Mouse (Mus musculus) lung, postnatal 0 days (tissue): ENCODE data around the gene Gm3045. TPM values are rescaled to one million over a fixed set of nuclear protein-coding genes. Genes with fewer than 3 reads are reported as not detected.

Experiments
- ATAC-seq: fragments of 200-750 bp; cut with Nextera tagmentation; 2 replicates; pipeline ENCODE4 v1.8.0; 2017; ENCODE audit warnings: moderate library complexity
- DNase-seq: peaks from one replicate; pipeline ENCODE4 v3.0.0-alpha.2; 2016; ENCODE audit warnings: low spot score
- H3K27ac ChIP-seq: fragments of 300-500 bp; sonication (generic); 2 replicates; pipeline ENCODE4 v1.5.1; 2014; ENCODE audit warnings: antibody characterized with exemption, mild to moderate bottlenecking, low read length, mixed read lengths
- H3K27me3 ChIP-seq: fragments of 300-500 bp; sonication (generic); replicated peaks from 2 replicates; pipeline ENCODE4 v1.6.1; 2014; ENCODE audit warnings: low read length, mixed read lengths; ENCODE audit not compliant: insufficient read depth
- H3K36me3 ChIP-seq: fragments of 300-500 bp; sonication (generic); 2 replicates; pipeline ENCODE4 v1.6.1; 2014; ENCODE audit warnings: low read length, mixed read lengths; ENCODE audit not compliant: insufficient read depth
- H3K4me1 ChIP-seq: fragments of 300-500 bp; sonication (generic); 2 replicates; pipeline ENCODE4 v1.6.1; 2014; ENCODE audit warnings: antibody characterized with exemption, low read depth, low read length, mixed read lengths; ENCODE audit not compliant: insufficient read depth
- H3K4me2 ChIP-seq: fragments of 300-500 bp; sonication (generic); replicated peaks from 2 replicates; pipeline ENCODE4 v1.6.1; 2014; ENCODE audit warnings: low read depth, mild to moderate bottlenecking, low read length, moderate library complexity, mixed read lengths
- H3K4me3 ChIP-seq: fragments of 300-500 bp; sonication (generic); 2 replicates; pipeline ENCODE4 v1.5.1; 2014; ENCODE audit warnings: low read depth, low read length
- H3K9ac ChIP-seq: fragments of 300-500 bp; sonication (generic); replicated peaks from 2 replicates; pipeline ENCODE4 v1.6.1; 2014; ENCODE audit warnings: low read depth, mild to moderate bottlenecking
- H3K9me3 ChIP-seq: fragments of 300-500 bp; sonication (generic); 2 replicates; pipeline ENCODE4 v1.6.1; 2016; ENCODE audit warnings: low read length, mixed read lengths
- CTCF ChIP-seq: IDR thresholded peaks from 2 replicates; pipeline ENCODE4 v1.5.1; 2016; ENCODE audit warnings: antibody characterized with exemption, mild to moderate bottlenecking
- EP300 ChIP-seq: IDR thresholded peaks from 2 replicates; pipeline ENCODE4 v1.6.1; 2016; ENCODE audit warnings: antibody characterized with exemption, mild to moderate bottlenecking, control low read depth
- WGBS: fragments of 180-500 bp; shearing (Covaris S2); extraction: QIAGEN DNeasy Blood & Tissue Kit; methylation state at CpG from one replicate; pipeline ENCODE4 v1.1.7; 2014; 5-methylcytosine and 5-hydroxymethylcytosine counted together
- polyA plus RNA-seq: library from polyadenylated mRNA; unstranded; fragments of >200 nt; fragmentation: Nextera tagmentation; extraction: Ambion mirVana; gene quantifications from 2 replicates; pipeline ENCODE4 v1.2.1, GENCODE M21; 2015

The Gm3045 gene
- polyA plus RNA-seq, 1 experiment from 2014 or later: not detected

GRCm38 (mm10) chr13:56397572-56397971 lies 28.8 kb upstream of the Gm3045 start:
- DNase-seq (peak; percentile 64), ATAC-seq (peak; percentile 89)
- H3K9ac ChIP-seq: no peak overlapping the region
- no peak overlapping the region for H3K4me2 ChIP-seq
- 24% methylated on average over 5 of the region's 5 CpGs for WGBS
- TF ChIP-seq EP300 (no peak), CTCF (no peak)
- H3K27ac ChIP-seq: no peak overlapping the region
- no peaks in the 10 kb centered on the region for H3K36me3 ChIP-seq
- H3K9me3 ChIP-seq: no peaks in the 10 kb centered on the region
- H3K4me1 ChIP-seq: no peaks in the 10 kb centered on the region
- no peaks in the 10 kb centered on the region for H3K27me3 ChIP-seq
- no peak overlapping the region for H3K4me3 ChIP-seq

- Histone ChIP-seq H3K4me3 (no peak overlapping the region), H3K9ac (no peak overlapping the region), H3K4me1 (no peaks in the 10 kb centered on the region), H3K9me3 (no peaks in the 10 kb centered on the region), H3K27me3 (no peaks in the 10 kb centered on the region), H3K27ac (no peak overlapping the region), H3K4me2 (no peak overlapping the region), H3K36me3 (no peaks in the 10 kb centered on the region)
- TF ChIP-seq EP300: no peak
- no peak for TF ChIP-seq CTCF
- ATAC-seq (no peak), DNase-seq (no peak)
- 68% methylated on average over 4 of the region's 4 CpGs for WGBS
These were observed 25.2 kb upstream of the Gm3045 start for GRCm38 (mm10) chr13:56401186-56401585.

- no peak overlapping the region for H3K4me3 ChIP-seq
- H3K9ac ChIP-seq: no peak overlapping the region
- H3K27me3 ChIP-seq: no peaks in the 10 kb centered on the region
- no peak for ATAC-seq
- DNase-seq: no peak
- WGBS: 70% methylated on average over 8 of the region's 8 CpGs
- H3K4me2 ChIP-seq: no peak overlapping the region
- H3K9me3 ChIP-seq: no peaks in the 10 kb centered on the region
- TF ChIP-seq EP300: no peak
- no peak for TF ChIP-seq CTCF
- H3K27ac ChIP-seq: no peak overlapping the region
- no peaks in the 10 kb centered on the region for H3K36me3 ChIP-seq
- H3K4me1 ChIP-seq: no peaks in the 10 kb centered on the region
These were observed 22.9 kb upstream of the Gm3045 start for GRCm38 (mm10) chr13:56403381-56404086.

- WGBS: 51% methylated on average over 6 of the region's 6 CpGs
- no peak for ATAC-seq
These were observed 21.8 kb upstream of the Gm3045 start for GRCm38 (mm10) chr13:56404511-56405140.

GRCm38 (mm10) chr13:56412286-56412873 lies 14.0 kb upstream of the Gm3045 start:
- Histone ChIP-seq H3K36me3 (no peaks in the 10 kb centered on the region), H3K4me2 (no peak overlapping the region), H3K4me3 (no peak overlapping the region), H3K27me3 (no peaks in the 10 kb centered on the region), H3K9ac (no peak overlapping the region), H3K9me3 (no peaks in the 10 kb centered on the region), H3K27ac (no peak overlapping the region), H3K4me1 (no peaks in the 10 kb centered on the region)
- WGBS: 67% methylated on average over 9 of the region's 9 CpGs
- ATAC-seq: no peak
- no peak for TF ChIP-seq EP300
- TF ChIP-seq CTCF: no peak
- DNase-seq: no peak

More at GRCm38 (mm10) chr13:56404511-56405140, 21.8 kb upstream of the Gm3045 start:
- H3K4me3 ChIP-seq: no peak overlapping the region
- H3K4me1 ChIP-seq: no peaks in the 10 kb centered on the region
- no peaks in the 10 kb centered on the region for H3K9me3 ChIP-seq
- TF ChIP-seq CTCF (no peak), EP300 (no peak)
- DNase-seq: no peak
- no peak overlapping the region for H3K27ac ChIP-seq
- no peaks in the 10 kb centered on the region for H3K36me3 ChIP-seq
- no peak overlapping the region for H3K9ac ChIP-seq
- H3K27me3 ChIP-seq: no peaks in the 10 kb centered on the region
- H3K4me2 ChIP-seq: no peak overlapping the region

GRCm38 (mm10) chr13:56418685-56419483 lies 7.5 kb upstream of the Gm3045 start:
- Histone ChIP-seq H3K9me3 (no peaks in the 10 kb centered on the region), H3K9ac (no peak overlapping the region), H3K4me2 (no peak overlapping the region), H3K4me1 (no peaks in the 10 kb centered on the region), H3K4me3 (no peak overlapping the region), H3K36me3 (no peaks in the 10 kb centered on the region), H3K27me3 (no peaks in the 10 kb centered on the region), H3K27ac (no peak overlapping the region)
- ATAC-seq (peak; percentile 74), DNase-seq (peak; percentile 52)
- no peak for TF ChIP-seq CTCF
- TF ChIP-seq EP300: no peak
- WGBS: 18% methylated on average over 13 of the region's 13 CpGs
